Mouse (Mus musculus) hematopoietic stem cell, adult 5-6 weeks (primary cell): Measurements from ENCODE around the gene Gjd3. TPM values are rescaled to one million over a fixed set of nuclear protein-coding genes. Genes with fewer than 3 reads are reported as not detected.
"Not testable (repeated sequence)": the region's sequence is repeated elsewhere in the genome, so short reads cannot be mapped to it uniquely, and the experiment has no call there.

Experiments used
- ATAC-seq, 2 experiments: fragments of 125-278 bp in 1 of 2; replicated peaks in 1 of 2; 2 replicates each; pipeline ENCODE4 v1.8.0; 2016 to 2017; ENCODE audit warnings: inconsistent platforms in 2 of 2, mild to moderate bottlenecking in 2 of 2, moderate number of reproducible peaks in 2 of 2, low read depth in 1 of 2, moderate TSS enrichment in 1 of 2; ENCODE audit not compliant: low FRiP score in 2 of 2, poor library complexity in 2 of 2, severe bottlenecking in 2 of 2, insufficient read depth in 1 of 2, low TSS enrichment in 1 of 2
- total RNA-seq: library from RNA; stranded (forward); fragments of 172-1452, 232-1000 nt; gene quantifications from 2 replicates; pipeline ENCODE4 v1.2.3, GENCODE M21; 2017

Gene Gjd3
- not detected in 2 replicates for total RNA-seq

GRCm38 (mm10) chr11:98982773-98983133, at the start of gene Gjd3:
Gene Gjd3 (minus strand): TSS chr11:98983016.
- ATAC-seq, result no peak

- ATAC-seq, result no peak
Observed at GRCm38 (mm10) chr11:99026899-99027440, 44.2 kb upstream of the Gjd3 start.

GRCm38 (mm10) chr11:99025878-99026277, 43.1 kb upstream of the Gjd3 start:
- no peak for ATAC-seq

- ATAC-seq, result peak; percentile 3 to 4; a peak in 1 of 4 replicates
Observed at GRCm38 (mm10) chr11:99024468-99025134, 41.8 kb upstream of the Gjd3 start.

GRCm38 (mm10) chr11:99023500-99024467, 41.0 kb upstream of the Gjd3 start, which contains the start of gene Top2a:
Gene Top2a (minus strand): TSS chr11:99024189.
- peak; percentile 98 to 99 for ATAC-seq

GRCm38 (mm10) chr11:99023094-99023493, 40.3 kb upstream of the Gjd3 start:
- no peak for ATAC-seq

- ATAC-seq, result no peak
Observed at GRCm38 (mm10) chr11:99022384-99022933, 39.6 kb upstream of the Gjd3 start.

GRCm38 (mm10) chr11:99019844-99020243, 37.0 kb upstream of the Gjd3 start:
- no peak for ATAC-seq

GRCm38 (mm10) chr11:99013856-99014255, 31.0 kb upstream of the Gjd3 start:
- no peak for ATAC-seq

GRCm38 (mm10) chr11:99010706-99011105, 27.9 kb upstream of the Gjd3 start:
- no peak for ATAC-seq

- no peak for ATAC-seq
Observed at GRCm38 (mm10) chr11:99010124-99010523, 27.3 kb upstream of the Gjd3 start.

GRCm38 (mm10) chr11:99006788-99007187, 24.0 kb upstream of the Gjd3 start:
- ATAC-seq, result no peak

- ATAC-seq, result no peak
Observed at GRCm38 (mm10) chr11:98999243-98999642, 16.4 kb upstream of the Gjd3 start.

- ATAC-seq, result no peak
Observed at GRCm38 (mm10) chr11:98998776-98999175, 16.0 kb upstream of the Gjd3 start.

- ATAC-seq, result no peak
Observed at GRCm38 (mm10) chr11:98997659-98998058, 14.8 kb upstream of the Gjd3 start.

- no peak for ATAC-seq
Observed at GRCm38 (mm10) chr11:98995987-98996386, 13.2 kb upstream of the Gjd3 start.

GRCm38 (mm10) chr11:98990866-98991265, 8.1 kb upstream of the Gjd3 start:
- ATAC-seq, result no peak

GRCm38 (mm10) chr11:98988260-98988659, 5.4 kb upstream of the Gjd3 start:
- ATAC-seq, result not testable (repeated sequence)
